Mouse (Mus musculus) hematopoietic stem cell, adult 5-6 weeks (primary cell): ENCODE data around the gene Mtr. TPM values are rescaled to one million over a fixed set of nuclear protein-coding genes. Genes with fewer than 3 reads are reported as not detected.
A peak's percentile ranks its signal among the peaks of the same experiment; 100 is the strongest.

Experiments
- ATAC-seq, 2 experiments: fragments of 125-278 bp in 1 of 2; replicated peaks in 1 of 2; 2 replicates each; pipeline ENCODE4 v1.8.0; 2016 to 2017; ENCODE audit warnings: inconsistent platforms in 2 of 2, mild to moderate bottlenecking in 2 of 2, moderate number of reproducible peaks in 2 of 2, low read depth in 1 of 2, moderate TSS enrichment in 1 of 2; ENCODE audit not compliant: low FRiP score in 2 of 2, poor library complexity in 2 of 2, severe bottlenecking in 2 of 2, insufficient read depth in 1 of 2, low TSS enrichment in 1 of 2
- total RNA-seq: library from RNA; stranded (forward); fragments of 172-1452, 232-1000 nt; gene quantifications from 2 replicates; pipeline ENCODE4 v1.2.3, GENCODE M21; 2017

The Mtr gene
- total RNA-seq, 1 experiment from 2014 or later: 41.3 TPM

DNA sequence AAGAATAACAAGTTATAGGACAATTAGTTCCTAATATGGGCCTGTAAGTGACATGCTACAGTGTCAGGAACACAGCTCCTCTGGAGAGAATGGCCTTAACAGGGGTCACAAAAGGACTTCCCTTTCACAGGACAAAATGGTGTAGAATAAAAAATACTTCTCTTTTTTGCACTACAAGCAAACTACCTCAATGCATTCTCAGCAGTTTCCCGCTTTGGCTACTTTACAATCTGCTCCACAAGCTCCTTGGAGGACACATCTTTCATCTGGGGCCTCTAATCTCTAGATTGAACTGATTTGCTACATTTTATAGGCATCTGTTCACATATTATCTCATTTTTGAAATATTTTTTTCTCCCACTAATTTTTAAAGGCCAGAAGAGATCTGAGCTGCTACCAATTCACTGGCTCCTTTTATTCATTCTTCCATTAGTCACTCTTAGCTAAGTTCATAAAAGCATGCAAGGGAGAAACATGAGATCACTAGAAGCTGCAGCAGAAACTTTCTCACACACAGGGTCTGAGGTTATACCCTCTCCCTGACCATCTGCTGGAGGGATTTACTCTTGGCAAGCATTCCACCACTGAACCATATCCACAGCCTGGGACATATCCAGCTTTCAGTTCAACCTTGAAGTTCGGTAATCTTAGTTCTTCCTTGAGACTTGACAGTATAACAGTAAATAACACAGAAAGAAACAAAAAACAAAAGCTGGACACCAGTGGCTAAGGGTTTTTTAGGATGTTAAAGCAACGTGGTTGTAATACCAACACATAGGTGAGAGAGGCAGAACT is 1.8 kb downstream of the Mtr start:
- peak; percentile 13 to 39; a peak in 2 of 4 replicates for ATAC-seq

DNA sequence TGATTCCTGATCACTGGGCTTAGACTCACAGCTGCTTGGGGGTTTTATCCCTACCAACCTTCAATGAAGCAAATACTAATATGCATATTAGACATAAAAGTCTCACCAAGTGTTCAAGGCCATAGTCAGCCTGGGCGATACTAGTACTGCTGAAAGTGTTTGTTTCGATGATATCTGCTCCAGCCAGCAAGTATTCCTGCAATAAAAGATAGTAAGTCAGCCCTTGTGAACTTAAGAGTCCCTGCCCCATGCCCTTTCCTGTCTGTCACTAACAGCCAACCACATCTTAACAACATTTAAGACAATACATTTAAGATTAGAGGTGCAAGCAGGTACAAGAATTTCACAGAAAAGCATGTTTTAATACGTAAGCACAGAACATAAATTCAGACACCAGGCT is 7.4 kb downstream of the Mtr start:
- ATAC-seq: no peak

DNA sequence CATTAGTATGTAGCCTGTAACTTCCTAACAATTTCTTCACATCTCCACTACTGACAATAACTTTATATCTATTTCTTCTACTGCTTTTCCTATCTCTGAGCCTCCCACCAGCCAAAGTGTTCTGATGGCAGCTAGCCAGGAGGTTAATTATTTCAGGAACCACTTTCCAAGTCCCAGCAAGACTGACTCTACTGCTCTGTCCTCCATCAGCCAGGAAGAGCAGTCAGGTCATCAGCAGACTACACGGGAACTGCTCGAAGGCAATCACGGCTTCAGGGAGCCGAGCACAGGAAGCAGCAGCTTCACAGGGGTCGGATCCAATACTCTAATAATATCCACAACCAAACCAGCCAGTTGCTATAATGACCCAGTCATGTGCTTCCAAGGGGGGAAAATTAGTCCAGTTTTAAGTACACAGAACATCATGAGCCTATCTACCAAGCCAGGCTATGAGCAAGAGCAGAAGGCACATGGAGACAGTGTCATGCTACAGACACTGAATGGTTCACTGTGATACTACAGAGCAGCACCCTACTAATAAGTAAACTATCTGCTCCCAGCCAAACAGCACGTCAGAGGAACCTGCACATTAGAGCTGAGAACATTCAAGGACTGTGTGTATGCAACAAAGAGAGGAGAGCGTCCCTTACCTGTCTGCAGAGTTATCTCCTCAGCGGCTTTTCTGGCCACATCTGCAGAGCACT is 8.6 kb downstream of the Mtr start:
- no peak for ATAC-seq

DNA sequence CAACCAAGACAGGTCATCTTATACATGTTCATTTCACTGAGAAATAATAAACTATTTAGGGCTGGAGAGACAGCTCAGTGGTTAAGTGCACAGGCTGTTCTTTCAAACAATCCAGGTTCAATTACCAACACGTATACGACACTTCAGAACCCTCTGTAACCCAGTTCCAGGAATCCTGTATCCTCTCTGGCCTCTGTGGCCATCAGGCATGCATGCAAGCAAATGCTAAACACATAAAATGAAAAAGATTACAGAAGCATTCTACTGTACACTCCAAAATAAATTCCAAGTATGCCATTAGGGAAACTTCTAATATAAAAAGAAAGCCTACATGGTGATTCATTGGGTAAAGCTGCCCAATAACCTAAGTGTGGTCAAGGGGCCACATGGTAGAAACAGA is 12.0 kb downstream of the Mtr start:
- no peak for ATAC-seq

DNA sequence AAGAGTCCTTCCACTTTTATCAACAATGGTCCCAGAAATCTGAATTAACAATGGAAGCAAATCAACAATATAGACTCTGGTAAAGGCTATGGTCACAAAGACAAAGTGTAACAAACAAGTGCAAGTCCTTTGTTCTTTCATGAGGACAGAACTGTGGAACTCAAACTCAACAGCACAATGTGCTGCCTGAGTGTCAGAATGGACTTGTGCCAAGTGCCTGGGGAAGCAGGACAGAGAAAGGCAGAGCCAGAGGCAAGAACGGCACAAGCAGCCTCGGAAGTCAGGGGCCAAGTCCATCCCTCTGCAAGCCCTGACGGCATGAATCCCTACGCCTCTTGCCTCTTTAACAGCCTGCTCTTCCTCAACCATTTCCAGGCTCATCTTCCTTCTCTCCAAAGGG is 13.9 kb downstream of the Mtr start:
- no peak for ATAC-seq

DNA sequence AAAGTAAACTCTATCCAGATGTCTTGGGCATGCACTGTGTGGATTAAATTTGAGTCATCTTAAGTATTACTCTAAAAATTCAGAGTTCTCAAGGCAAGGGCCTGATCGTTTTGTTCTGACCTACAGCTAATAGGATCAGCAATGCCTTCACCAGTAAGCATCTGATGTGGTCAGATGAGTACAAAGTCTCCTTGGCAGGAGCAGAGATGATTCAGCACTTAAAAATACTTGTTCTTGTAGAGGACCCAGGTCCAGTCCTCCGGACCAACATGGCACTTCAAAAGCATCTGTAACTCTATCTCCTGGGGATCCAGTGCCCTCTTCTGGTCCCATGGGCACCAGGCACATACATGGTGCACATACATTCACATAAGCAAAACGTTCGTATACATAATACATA is 25.8 kb downstream of the Mtr start:
- no peak for ATAC-seq

DNA sequence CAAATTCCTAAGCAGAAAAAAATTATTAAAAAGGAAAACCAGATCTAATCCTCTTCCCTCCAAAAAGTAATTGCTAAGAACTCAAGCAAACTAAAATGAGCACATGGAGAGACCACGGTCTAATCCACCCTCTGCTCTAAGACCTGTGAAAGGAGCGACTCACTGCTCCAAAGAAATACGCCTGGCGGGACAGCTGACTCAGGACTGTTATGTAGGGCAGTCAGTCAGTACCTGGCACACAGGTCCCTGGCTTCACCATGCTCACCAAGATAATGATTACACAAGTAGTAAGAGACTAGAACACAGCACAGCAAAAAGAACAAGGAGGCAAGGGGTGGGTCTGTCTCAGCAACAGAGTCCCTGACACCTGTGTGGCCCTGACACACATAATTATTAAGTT is 29.7 kb downstream of the Mtr start:
- ATAC-seq: no peak

DNA sequence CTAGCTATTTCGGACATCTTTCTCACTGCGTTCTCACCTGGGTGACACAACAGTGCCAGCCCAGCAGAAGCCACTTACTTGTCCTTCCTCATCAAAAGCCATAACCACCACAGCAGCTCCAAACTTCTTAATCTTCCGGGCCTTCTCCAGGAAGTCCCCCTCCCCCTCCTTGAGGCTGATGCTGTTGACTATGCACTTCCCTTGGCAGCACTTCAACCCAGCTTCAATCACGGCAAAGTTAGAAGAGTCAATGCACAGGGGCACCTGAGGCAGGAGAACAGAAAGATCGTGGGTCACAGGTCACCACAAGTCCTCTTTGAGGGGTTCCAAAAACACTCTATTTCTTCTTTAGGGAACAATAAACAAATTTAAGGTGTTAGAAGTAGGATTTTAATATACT is 30.3 kb downstream of the Mtr start:
- ATAC-seq: no peak

DNA sequence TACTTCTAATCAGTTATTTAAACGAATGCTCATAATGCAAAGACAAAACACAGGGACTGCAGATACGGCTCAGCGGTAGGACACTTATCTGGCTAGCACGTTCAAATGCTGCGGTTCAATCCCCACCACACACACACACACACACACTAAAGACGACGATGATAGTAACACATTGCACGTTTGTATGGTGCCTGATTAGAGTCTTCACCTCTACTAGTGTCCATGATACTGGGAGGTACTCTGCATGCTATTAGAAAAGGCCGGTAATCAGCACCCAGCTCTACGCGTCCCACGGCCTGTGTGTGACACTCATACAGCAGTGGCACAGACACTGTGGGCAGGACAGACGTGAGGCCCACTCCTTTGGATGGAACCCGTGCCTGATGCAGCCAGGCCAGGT is 39.3 kb downstream of the Mtr start:
- no peak for ATAC-seq

DNA sequence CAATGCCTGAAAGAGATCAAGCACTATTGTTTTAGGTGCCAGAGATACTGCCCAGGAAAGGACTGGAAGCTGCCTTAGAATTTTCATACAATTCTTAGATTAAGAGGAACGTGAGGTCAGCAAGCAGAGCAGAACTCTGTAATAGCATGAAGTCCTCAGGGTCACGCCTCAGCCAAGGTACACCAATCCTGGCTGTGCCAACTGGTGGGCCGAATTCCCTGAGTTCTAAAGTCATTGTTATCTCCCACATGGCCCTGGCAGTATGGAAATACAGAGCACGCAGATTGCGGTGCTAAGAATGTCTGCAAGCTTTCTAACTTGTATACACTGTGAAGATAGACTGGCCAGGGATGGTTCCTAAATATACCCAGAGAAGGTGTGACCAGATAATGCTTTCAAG is 43.0 kb downstream of the Mtr start:
- no peak for ATAC-seq

DNA sequence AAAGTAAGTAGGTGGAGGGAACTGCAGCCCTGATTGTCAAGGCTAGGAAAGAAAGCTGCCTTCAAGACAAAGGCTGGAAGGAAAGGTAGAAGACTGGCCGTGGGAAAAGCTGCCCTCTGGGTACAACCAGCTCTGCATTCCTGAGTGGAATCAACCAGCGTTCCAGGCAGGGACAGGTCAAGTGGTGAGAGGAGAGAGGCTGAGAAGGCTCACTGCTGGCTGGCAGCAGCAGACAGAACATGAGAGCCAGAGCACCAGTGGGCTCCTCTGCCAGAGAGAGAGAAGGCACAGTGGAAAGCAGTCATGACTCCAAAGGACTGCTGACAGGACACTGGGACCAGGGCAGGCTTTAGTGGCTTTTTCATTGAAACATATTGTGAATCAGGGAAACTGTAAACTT is 46.9 kb downstream of the Mtr start:
- no peak for ATAC-seq

DNA sequence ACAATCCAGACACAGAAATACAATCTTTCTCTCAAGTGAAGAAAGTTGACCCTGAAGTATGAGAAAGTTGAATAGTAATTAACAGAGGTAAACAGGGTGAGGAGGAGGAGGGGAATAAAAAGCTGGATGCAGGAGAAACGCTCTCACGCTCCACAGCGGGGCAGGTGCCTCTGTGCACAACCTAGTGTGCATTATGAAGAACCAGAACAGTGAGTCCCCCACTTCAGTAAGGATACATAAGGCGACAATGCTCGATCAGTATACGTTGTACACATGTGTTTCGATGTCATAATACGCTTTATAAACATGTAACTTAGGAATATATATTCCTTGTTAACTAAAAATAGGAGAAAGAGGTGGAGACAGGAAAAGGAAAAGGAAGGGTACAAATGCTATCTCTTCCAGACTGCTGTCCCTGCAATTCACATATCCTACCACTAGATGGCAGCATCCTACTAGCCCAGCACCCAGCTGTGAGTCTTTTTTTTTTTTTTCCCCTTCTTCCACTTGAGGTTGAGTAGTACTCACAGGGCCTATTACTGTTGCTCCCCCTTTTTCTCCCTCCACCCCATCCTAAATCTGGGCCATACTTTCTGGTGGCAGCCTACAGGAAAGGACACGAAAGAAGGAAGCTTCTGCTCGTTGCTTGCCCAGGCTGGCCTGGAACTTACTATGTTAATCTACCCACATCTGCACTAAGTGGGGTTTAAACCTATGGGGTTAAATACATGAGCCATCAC is 47.7 kb downstream of the Mtr start:
- ATAC-seq: peak; percentile 77 to 89

DNA sequence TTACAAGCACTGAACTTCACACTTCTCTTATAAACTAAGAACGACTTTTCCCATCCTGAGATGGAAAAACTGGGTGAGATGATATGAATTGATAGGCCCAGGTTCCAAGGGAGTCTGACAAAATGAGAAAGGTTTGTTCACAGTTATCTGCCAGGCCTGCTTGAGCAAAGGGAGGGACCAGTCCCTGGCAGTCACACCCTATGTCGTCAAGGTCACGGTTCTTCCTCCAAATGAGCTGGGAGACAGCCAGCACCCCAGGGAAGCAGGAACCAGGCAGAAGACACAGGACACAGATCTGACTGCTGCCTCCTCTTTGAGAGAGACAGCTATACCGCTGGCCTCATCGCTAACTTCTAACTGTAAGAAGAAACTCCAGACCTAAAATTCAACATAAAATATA is 57.5 kb downstream of the Mtr start:
- no peak for ATAC-seq

DNA sequence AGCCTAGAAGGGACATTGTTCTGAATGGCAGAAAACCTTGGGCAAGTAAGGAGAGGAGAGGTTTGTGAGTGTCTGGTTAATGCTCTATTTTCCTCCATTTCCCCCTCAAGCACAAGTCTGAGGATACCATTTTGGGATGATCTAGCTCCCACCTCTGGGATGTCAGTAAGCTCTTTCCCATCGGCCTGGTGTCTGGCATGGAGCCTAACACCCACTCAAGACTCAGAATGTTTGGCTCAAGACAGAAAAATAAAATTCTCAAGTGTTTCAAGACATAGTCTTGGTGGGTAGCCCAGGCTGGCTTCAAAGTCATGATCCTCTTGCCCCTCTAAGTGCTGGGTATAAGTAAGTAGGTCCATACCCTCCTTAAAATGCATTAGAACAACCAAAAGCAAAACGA is 59.4 kb downstream of the Mtr start:
- ATAC-seq: no peak

DNA sequence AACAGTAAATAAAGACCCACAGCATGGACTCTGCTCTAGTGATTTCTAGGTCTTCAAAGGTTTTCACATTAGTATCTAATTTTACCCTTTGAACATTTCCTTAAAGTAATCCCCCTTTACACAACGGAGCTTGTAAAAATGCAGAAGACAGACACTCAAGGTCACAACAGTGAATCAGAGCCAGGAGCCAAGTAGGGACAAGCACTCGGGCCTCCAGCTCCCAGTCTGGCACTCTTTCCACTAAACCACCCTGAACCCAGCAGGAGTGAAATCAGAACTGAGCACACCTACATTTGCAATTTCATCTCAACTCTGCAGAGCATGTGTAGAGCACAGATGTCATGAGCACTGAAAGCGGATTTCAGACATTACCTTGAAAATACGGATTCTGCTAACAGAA is 61.1 kb downstream of the Mtr start:
- no peak for ATAC-seq

DNA sequence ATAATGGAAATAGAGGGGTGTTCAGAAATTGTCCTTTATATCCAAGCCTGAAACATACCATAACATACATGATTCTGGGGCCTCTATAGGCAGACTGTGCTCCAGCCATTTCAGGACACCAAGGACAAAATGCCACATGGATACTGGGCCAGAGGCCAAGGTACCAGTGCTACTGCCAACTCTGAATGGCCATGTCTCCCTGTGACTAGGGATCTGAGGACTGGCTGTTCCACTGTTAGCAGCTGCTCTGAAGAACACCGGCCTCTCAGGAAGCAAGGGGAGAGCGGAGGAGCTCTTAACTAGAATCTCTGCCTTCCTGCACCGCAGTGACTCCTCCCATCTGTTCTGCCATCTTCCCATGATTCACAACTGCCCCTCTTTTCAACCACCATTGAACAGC is 61.9 kb downstream of the Mtr start:
- ATAC-seq: no peak

DNA sequence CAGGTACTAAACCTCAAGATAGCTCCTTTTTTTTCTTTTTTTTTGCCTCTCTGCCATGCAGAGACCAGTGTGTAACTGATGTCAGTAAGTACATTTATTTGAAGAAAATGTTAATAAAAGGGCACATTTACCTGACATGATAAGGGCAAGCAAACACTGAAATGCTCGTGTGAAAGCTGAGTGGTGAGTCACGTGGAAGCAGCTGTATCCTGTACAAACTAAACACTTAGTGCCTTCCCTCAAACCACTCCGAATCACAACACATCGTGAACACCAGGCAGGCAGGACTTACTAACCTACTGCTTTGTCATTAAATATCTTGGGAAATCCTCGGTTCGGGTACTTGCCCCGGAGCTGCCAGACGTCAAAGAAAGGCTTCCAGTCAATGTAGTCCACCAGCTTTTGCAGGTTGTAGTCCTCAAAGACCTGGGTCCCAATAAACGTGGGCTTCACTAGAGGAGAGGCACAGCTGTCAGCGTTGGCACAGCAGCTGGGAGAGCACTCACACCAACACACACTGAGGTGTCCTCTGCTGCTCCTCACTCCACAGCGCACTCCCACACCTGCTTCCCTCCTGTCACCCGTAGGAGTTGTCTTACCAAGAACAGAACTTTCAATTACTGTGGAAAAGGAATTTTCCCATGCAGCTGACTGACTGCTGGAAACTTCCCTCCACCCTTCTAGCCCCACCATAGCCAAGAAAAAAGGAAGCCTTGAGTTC is 62.8 kb downstream of the Mtr start:
- ATAC-seq: no peak

DNA sequence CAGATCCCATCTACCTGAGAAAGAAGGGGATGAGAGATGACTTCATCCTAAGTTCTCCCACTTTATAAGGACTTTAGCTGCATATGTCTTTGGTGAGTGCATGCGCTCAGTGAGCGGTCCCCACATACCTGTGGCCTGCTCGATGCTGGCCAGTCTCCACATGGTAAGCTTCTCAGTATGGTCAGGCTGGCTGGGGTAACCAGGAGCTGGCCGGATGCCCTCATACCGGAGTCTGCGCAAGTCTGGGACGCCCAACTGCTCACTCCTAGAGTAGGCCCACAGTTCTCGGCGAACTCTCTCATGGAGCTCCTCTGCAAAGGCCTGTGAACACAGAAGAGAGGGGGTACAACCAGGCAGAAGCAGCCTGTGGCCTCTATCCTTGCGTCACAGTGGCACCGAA is 68.7 kb downstream of the Mtr start:
- ATAC-seq: no peak
